Mouse (Mus musculus): ENCODE results near the gene Sesn3.
"Not testable (repeated sequence)": the region's sequence is repeated elsewhere in the genome, so short reads cannot be mapped to it uniquely, and the experiment has no call there.

The Sesn3 gene

GRCm38 (mm10) chr9:14277365-14277991 is 2.6 kb downstream of the Sesn3 start:
- DNase-seq (ENCODE audit: extremely low read depth, insufficient read length, low spot score) = no peak

- no peak for DNase-seq (ENCODE audit: extremely low read depth, insufficient read length, low spot score)
Observed at GRCm38 (mm10) chr9:14280696-14281095, 5.8 kb downstream of the Sesn3 start.

- no peak for DNase-seq (ENCODE audit: extremely low read depth, insufficient read length, low spot score)
Observed at GRCm38 (mm10) chr9:14285036-14285435, 10.2 kb downstream of the Sesn3 start.

- DNase-seq (ENCODE audit: extremely low read depth, insufficient read length, low spot score) = no peak
Observed at GRCm38 (mm10) chr9:14287234-14287633, 12.4 kb downstream of the Sesn3 start.

GRCm38 (mm10) chr9:14288500-14288899 is 13.6 kb downstream of the Sesn3 start:
- DNase-seq (ENCODE audit: extremely low read depth, insufficient read length, low spot score) = no peak

GRCm38 (mm10) chr9:14293866-14294265 is 19.0 kb downstream of the Sesn3 start:
- no peak for DNase-seq (ENCODE audit: extremely low read depth, insufficient read length, low spot score)

GRCm38 (mm10) chr9:14295680-14296440 is 21.0 kb downstream of the Sesn3 start:
- DNase-seq (ENCODE audit: extremely low read depth, insufficient read length, low spot score) = no peak

GRCm38 (mm10) chr9:14297204-14297603 is 22.3 kb downstream of the Sesn3 start:
- no peak for DNase-seq (ENCODE audit: extremely low read depth, insufficient read length, low spot score)

- DNase-seq (ENCODE audit: extremely low read depth, insufficient read length, low spot score) = no peak
Observed at GRCm38 (mm10) chr9:14299819-14300218, 25.0 kb downstream of the Sesn3 start.

GRCm38 (mm10) chr9:14300795-14301194 is 25.9 kb downstream of the Sesn3 start:
- no peak for DNase-seq (ENCODE audit: extremely low read depth, insufficient read length, low spot score)

- DNase-seq (ENCODE audit: extremely low read depth, insufficient read length, low spot score) = no peak
Observed at GRCm38 (mm10) chr9:14304262-14304968, 29.5 kb downstream of the Sesn3 start.

- no peak for DNase-seq (ENCODE audit: extremely low read depth, insufficient read length, low spot score)
Observed at GRCm38 (mm10) chr9:14307341-14307740, 32.5 kb downstream of the Sesn3 start.

- no peak for DNase-seq (ENCODE audit: extremely low read depth, insufficient read length, low spot score)
Observed at GRCm38 (mm10) chr9:14313968-14314367, 39.1 kb downstream of the Sesn3 start.

- no peak for DNase-seq (ENCODE audit: extremely low read depth, insufficient read length, low spot score)
Observed at GRCm38 (mm10) chr9:14314477-14314876, 39.6 kb downstream of the Sesn3 start.

- no peak for DNase-seq (ENCODE audit: extremely low read depth, insufficient read length, low spot score)
Observed at GRCm38 (mm10) chr9:14316618-14317017, 41.8 kb downstream of the Sesn3 start.

GRCm38 (mm10) chr9:14335829-14336228 is 61.0 kb downstream of the Sesn3 start:
- no peak for DNase-seq (ENCODE audit: extremely low read depth, insufficient read length, low spot score)

- DNase-seq (ENCODE audit: extremely low read depth, insufficient read length, low spot score) = no peak
Observed at GRCm38 (mm10) chr9:14336901-14337300, 62.0 kb downstream of the Sesn3 start.

- no peak for DNase-seq (ENCODE audit: extremely low read depth, insufficient read length, low spot score)
Observed at GRCm38 (mm10) chr9:14338701-14339100, 63.8 kb downstream of the Sesn3 start.

- DNase-seq (ENCODE audit: extremely low read depth, insufficient read length, low spot score) = no peak
Observed at GRCm38 (mm10) chr9:14342041-14342668, 67.3 kb downstream of the Sesn3 start.

GRCm38 (mm10) chr9:14345866-14346265 is 71.0 kb downstream of the Sesn3 start:
- DNase-seq (ENCODE audit: extremely low read depth, insufficient read length, low spot score) = not testable (repeated sequence)

- DNase-seq (ENCODE audit: extremely low read depth, insufficient read length, low spot score) = no peak
Observed at GRCm38 (mm10) chr9:14348416-14348815, 73.5 kb downstream of the Sesn3 start.

Measured in 3134 (cell line).